Mouse (Mus musculus) stomach, adult 2 months (tissue): ENCODE results near the gene Amer3. TPM values are rescaled to one million over a fixed set of nuclear protein-coding genes. Genes with fewer than 3 reads are reported as not detected.

Experiments used
- polyA plus RNA-seq: library from polyadenylated mRNA; depleted of rRNA; stranded (reverse); fragments of >200 nt; gene quantifications from 2 replicates; pipeline ENCODE4 v1.2.3, GENCODE M21; 2012; rRNA removed

Amer3 gene
- polyA plus RNA-seq: 0.01 TPM in 1 of 2 replicates, not detected in the other

DNA sequence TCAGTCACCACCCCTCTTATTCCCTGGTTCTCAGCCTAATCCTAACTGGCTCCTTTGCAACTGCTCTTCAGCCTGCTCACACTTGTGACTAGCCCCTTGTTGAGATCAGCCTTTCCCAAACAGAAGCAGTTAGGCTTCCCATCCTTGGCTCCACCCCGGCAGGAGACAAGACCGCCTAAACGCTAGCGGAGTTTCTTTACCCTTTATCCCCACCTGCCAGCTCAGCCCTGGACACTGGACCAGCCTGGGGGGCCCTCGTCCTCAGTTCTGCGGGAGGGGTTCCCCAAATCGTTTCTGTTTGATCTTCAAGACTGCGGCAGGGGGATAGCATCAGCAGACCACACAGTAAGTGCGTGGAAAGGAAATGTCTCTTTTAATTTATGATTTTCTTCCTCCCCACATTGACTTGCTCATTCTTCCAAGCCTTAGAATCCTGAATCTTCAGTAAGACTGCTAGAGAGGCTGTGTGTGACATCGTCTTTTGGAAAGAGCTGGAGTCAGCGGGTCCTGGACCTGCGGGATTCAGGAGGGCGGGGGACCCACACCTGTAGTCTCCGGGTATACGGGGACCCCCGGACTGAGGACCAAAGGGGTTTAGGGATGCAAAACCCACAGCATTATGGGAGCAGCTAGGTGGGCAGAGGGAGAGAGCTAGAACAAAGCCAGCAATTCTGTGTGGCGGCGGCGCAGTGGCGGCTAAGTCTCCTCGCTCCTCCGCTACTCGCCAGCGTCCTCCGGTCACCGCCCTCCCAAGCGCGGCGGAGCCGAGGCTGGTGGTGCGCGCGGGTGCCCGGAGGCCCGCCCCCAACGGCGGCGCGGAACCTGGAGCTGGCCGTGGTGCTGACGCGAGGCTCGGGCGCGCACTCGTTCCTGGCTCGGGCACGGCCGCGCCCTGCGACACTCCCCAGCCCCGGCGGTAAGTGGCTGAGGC lies at the start of gene Amer3:
Gene Amer3 (plus strand): TSS at position 807 of the 931 bp plus-strand sequence.

DNA sequence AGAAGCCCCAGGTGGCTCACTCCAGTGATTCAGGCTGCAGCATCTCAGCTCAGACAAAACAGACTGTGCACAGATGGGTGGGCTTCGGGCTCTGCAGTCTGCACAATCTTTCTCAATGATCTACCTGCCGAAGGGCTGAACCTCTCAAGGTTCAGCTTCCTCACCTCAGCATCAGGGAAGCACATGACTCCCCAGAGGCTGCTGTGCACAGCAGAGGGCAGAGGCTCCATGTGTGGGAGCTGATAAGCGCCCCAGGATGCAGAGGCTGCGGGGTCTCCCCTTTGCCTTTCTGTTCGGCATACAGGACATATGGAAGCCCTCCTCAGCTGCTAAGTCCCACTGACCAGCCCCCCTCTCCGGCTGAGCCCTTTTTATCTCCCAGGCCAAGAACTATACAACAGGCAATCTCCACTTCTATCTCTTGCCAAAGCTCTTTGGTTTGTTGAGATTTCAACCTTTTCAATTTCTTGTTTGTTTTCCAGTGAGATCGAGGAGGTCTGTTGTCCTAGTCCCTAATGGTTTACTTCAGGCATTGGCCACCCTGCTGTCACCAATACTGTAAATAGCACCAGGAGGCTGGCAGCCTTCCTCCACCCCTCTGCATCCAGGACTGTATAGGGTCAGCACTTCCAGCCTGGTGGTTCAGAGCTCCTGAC lies 44.3 kb upstream of the Amer3 start, which contains the start of gene Cfc1:
Gene Cfc1 (plus strand): TSS at position 606 of the 656 bp plus-strand sequence.

DNA sequence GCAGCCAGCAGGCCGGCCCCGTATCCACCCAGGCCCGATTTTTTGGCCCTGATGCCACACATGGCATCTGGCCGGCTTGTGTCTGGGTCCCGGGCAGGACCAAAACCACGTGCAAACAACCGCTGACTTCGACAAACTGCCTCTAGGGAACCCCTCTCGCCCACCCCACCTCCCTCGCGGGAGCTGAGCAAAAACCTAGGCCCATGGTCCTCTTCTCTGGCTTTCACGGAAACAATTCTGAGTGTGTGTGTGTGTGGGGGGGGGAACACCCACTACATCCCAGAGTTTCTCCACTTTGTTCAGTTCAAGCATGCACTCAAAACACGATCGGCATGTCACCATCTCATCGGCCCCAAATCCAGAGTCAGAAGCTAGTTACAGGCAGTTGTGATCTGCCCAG lies 18.6 kb upstream of the Amer3 start, which contains the start of gene Prss40:
Gene Prss40 (minus strand): TSS at position 101 of the 400 bp plus-strand sequence.

Other genes with a start within 250 kb of the Amer3 start
- gene Ccdc115, start 140.0 kb upstream of the Amer3 start, polyA plus RNA-seq: 5.8 and 7.5 TPM in 2 replicates
- gene Imp4, start 139.8 kb upstream of the Amer3 start, polyA plus RNA-seq: 13.2 and 18.5 TPM in 2 replicates
- 94.7 and 222 TPM in 2 replicates for gene Ptpn18, start 119.9 kb upstream of the Amer3 start, polyA plus RNA-seq
- gene Prss39, start 81.2 kb upstream of the Amer3 start, polyA plus RNA-seq: not detected in 2 replicates
- gene Cfc1, start 44.0 kb upstream of the Amer3 start, polyA plus RNA-seq: not detected in 2 replicates
- not detected in 2 replicates for gene Prss40, start 18.7 kb upstream of the Amer3 start, polyA plus RNA-seq